Mouse (Mus musculus) heart, postnatal 0 days (tissue): Measurements from ENCODE around the gene Gprc5c.

Experiments
- CTCF ChIP-seq: IDR thresholded peaks from 2 replicates; pipeline ENCODE4 v1.5.1; 2016; ENCODE audit warnings: antibody characterized with exemption, control low read depth, low read depth
- EP300 ChIP-seq: IDR thresholded peaks from 2 replicates; pipeline ENCODE4 v1.6.1; 2016; ENCODE audit warnings: antibody characterized with exemption, low read depth

GRCm38 (mm10) chr11:114890542-114890941 lies 39.6 kb downstream of the Gprc5c start:
- TF ChIP-seq CTCF (no peak), EP300 (no peak)
